Mouse (Mus musculus): ENCODE results near the gene Coa5. TPM values are rescaled to one million over a fixed set of nuclear protein-coding genes. Genes with fewer than 3 reads are reported as not detected.

Coa5 gene
- polyA plus RNA-seq, 1 experiment from 2014 or later: 54.0 TPM

GRCm38 (mm10) chr1:37467806-37468205 is 37.9 kb upstream of the Coa5 start:
- 84% methylated on average over 4 of the region's 4 CpGs for WGBS
- no peak overlapping the region for H3K9ac ChIP-seq
- no peaks in the 10 kb centered on the region for H3K36me3 ChIP-seq
- H3K27ac ChIP-seq (replicated peaks): no peak overlapping the region
- no peak overlapping the region for H3K4me3 ChIP-seq
- ATAC-seq (ENCODE audit: low read depth): no peak
- H3K27me3 ChIP-seq: no peaks in the 10 kb centered on the region
- no peaks in the 10 kb centered on the region for H3K4me1 ChIP-seq (replicated peaks)
- H3K4me2 ChIP-seq: no peak overlapping the region
- H3K9me3 ChIP-seq: no peaks in the 10 kb centered on the region

GRCm38 (mm10) chr1:37466322-37466995 is 36.6 kb upstream of the Coa5 start:
- H3K36me3 ChIP-seq: no peaks in the 10 kb centered on the region
- no peaks in the 10 kb centered on the region for H3K4me1 ChIP-seq (replicated peaks)
- no peaks in the 10 kb centered on the region for H3K27me3 ChIP-seq
- H3K9me3 ChIP-seq: no peaks in the 10 kb centered on the region
- H3K9ac ChIP-seq: no peak overlapping the region
- ATAC-seq (ENCODE audit: low read depth): no peak
- 87% methylated on average over 3 of the region's 3 CpGs for WGBS
- no peak overlapping the region for H3K4me2 ChIP-seq
- no peak overlapping the region for H3K4me3 ChIP-seq
- no peak overlapping the region for H3K27ac ChIP-seq (replicated peaks)

DNA sequence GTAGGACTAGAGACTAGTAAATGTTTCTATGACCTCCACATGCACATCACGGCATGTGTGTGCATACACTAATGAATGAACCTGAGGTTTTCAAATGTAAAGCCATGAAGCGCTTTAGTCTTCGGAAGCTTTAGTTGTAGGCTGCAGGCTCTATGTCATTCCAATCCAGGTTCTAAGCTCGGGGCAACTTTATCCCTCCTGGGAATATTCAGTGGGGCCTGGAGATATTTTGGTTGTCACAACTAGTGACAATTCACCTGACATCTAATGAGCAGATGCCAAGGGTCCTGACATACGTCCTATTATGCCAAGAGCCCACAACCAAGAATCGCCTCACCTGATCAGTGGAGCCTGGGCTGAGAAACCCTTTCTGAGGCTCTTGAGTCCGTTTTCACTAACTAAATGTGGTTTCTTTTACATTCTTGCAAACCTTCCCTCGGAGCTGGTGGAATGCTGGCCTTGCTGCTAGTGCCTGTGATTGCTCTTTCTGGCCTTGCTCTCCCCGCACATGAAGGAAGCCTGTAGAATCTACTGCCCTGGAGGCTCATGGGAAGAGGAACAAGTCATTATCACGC is 35.1 kb upstream of the Coa5 start:
- Histone ChIP-seq H3K4me3 (no peak overlapping the region), H3K36me3 (peaks cover 3% of the 10 kb centered on the region; the same call in 1 of the 2 replicates), H3K27me3 (no peaks in the 10 kb centered on the region), H3K9me3 (no peaks in the 10 kb centered on the region), H3K4me2 (no peak overlapping the region), H3K4me1 (replicated peaks) (no peaks in the 10 kb centered on the region), H3K27ac (replicated peaks) (no peak overlapping the region), H3K9ac (no peak overlapping the region)
- WGBS: 88% methylated on average over 10 of the region's 10 CpGs
- no peak for ATAC-seq (ENCODE audit: low read depth)

GRCm38 (mm10) chr1:37457546-37457945 is 27.6 kb upstream of the Coa5 start:
- Histone ChIP-seq H3K4me2 (no peak overlapping the region), H3K27me3 (no peaks in the 10 kb centered on the region), H3K27ac (replicated peaks) (no peak overlapping the region), H3K4me1 (replicated peaks) (no peaks in the 10 kb centered on the region), H3K4me3 (no peak overlapping the region), H3K36me3 (peaks cover 7% of the 10 kb centered on the region), H3K9me3 (no peaks in the 10 kb centered on the region), H3K9ac (no peak overlapping the region)
- ATAC-seq (ENCODE audit: low read depth): no peak
- WGBS: 89% methylated on average over 7 of the region's 7 CpGs

DNA sequence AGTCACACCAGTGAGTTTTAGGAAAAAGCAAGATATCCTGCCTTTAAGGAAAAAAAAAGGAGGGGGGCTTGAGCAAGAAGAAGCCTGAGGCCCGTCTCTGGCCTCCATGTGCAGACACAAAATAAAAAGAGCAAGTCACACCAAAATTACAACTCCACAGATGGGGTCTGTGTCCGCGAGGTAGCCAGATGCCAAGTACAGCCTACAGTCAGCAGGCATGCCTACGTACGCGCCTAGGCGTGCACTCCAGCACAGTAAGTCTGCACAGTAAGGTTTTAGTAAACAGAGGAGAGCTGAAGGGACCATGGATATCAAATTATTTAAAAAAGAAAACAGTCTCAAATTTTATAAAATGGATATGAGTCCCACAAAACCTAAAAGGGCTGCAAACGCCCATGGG is 21.4 kb upstream of the Coa5 start:
- 93% methylated on average over 8 of the region's 8 CpGs for WGBS
- Histone ChIP-seq H3K9ac (no peak overlapping the region), H3K4me1 (replicated peaks) (no peaks in the 10 kb centered on the region), H3K27ac (replicated peaks) (no peak overlapping the region), H3K4me3 (no peak overlapping the region), H3K36me3 (peaks cover 18% of the 10 kb centered on the region), H3K27me3 (no peaks in the 10 kb centered on the region), H3K4me2 (no peak overlapping the region), H3K9me3 (no peaks in the 10 kb centered on the region)
- ATAC-seq (ENCODE audit: low read depth): no peak

- no peak overlapping the region for H3K4me2 ChIP-seq
- ATAC-seq (ENCODE audit: low read depth): no peak
- no peaks in the 10 kb centered on the region for H3K9me3 ChIP-seq
- no peaks in the 10 kb centered on the region for H3K4me1 ChIP-seq (replicated peaks)
- H3K36me3 ChIP-seq: peaks cover 16% of the 10 kb centered on the region
- H3K4me3 ChIP-seq: no peak overlapping the region
- H3K27ac ChIP-seq (replicated peaks): no peak overlapping the region
- H3K9ac ChIP-seq: no peak overlapping the region
- 81% methylated on average over 10 of the region's 10 CpGs for WGBS
- H3K27me3 ChIP-seq: no peaks in the 10 kb centered on the region
These were observed 18.6 kb upstream of the Coa5 start for GRCm38 (mm10) chr1:37448361-37449095.

DNA sequence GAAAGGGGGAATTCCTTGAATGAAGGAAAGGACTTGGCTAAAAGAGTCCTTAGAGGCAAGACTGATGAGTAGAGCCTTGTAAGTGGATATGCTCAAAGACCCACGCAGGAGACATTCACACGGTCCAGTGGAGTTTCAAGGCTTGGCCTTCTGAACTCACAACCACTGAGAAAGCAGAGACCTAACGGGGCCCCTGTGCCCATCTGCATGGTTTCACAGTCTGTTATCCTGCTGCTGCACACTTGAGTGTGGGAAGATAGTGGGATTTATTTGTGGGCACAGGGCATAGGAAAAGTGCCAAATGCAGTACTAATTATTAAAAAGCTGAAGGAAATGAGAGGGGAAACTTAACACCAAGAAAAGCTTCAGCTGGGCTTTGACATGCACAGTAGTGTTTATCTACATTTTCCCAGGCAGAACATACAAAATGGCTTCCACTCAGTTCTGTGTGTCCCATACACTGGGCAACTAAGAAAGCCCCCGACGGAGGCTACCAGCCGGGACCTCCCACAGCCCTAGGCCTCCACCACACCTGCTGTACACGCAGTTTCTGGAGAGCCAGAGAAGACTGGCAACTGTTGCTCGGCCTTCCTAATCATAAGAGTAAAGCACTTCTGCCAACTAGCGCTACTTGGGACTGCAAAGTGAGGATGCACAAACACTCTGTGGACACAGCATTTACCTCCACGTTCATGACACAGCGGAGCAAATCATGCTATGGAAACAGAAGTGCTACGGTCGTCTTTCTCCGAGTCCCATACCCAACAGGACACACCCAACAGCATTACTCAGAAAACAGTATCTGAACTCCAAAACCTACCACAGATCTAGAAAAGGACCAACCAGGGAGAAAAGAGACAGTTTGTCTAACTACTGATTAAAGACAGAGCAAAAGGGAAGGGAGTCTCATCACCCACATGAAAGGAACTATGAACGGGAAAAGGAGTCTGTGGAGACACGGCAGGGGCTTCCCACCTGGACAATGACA is 13.2 kb upstream of the Coa5 start:
- H3K36me3 ChIP-seq: peaks cover 46% of the 10 kb centered on the region
- H3K4me1 ChIP-seq (replicated peaks): no peaks in the 10 kb centered on the region

DNA sequence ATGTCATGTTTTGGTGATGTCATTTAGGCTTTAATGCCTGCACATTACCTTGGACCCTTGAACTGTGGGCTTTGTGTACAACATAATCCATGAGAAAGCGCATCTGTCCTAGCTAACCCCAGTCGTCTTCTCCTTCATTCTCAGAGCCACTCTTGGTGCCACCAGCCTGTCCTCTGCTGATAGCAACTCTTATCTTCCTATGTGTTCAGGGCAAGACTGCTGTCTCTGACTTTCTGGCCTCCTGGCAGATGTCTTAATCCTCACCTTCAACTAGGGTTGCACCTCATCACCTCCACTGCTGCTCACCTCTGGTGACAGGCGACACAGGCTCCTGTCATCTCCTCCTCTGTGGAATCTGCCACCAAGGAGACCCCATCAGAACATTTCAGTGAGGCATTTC is 6.5 kb upstream of the Coa5 start:
- H3K36me3 ChIP-seq: peaks cover 84% of the 10 kb centered on the region
- H3K4me2 ChIP-seq: no peak overlapping the region
- peaks cover 18% of the 10 kb centered on the region for H3K4me1 ChIP-seq (replicated peaks)
- H3K9ac ChIP-seq: no peak overlapping the region
- H3K27me3 ChIP-seq: no peaks in the 10 kb centered on the region
- WGBS: 95% methylated on average over 3 of the region's 3 CpGs
- no peaks in the 10 kb centered on the region for H3K9me3 ChIP-seq
- H3K27ac ChIP-seq (replicated peaks): no peak overlapping the region
- ATAC-seq (ENCODE audit: low read depth): no peak
- H3K4me3 ChIP-seq: no peak overlapping the region

More for the DNA sequence above, 13.2 kb upstream of the Coa5 start:
- H3K27ac ChIP-seq (replicated peaks): no peak overlapping the region
- no peak overlapping the region for H3K4me2 ChIP-seq
- no peak for ATAC-seq (ENCODE audit: low read depth)
- no peak overlapping the region for H3K9ac ChIP-seq
- H3K27me3 ChIP-seq: no peaks in the 10 kb centered on the region
- no peak overlapping the region for H3K4me3 ChIP-seq
- WGBS: 92% methylated on average over 16 of the region's 16 CpGs
- no peaks in the 10 kb centered on the region for H3K9me3 ChIP-seq

- Histone ChIP-seq H3K27ac (replicated peaks) (peak overlapping the region; percentile 76), H3K9me3 (no peaks in the 10 kb centered on the region), H3K4me2 (peak overlapping the region; percentile 94), H3K27me3 (no peaks in the 10 kb centered on the region), H3K4me3 (peak overlapping the region; percentile 95), H3K4me1 (replicated peaks) (peaks cover 38% of the 10 kb centered on the region), H3K9ac (peak overlapping the region; percentile 90), H3K36me3 (peaks cover 54% of the 10 kb centered on the region)
- 2% methylated on average over 40 of the region's 40 CpGs for WGBS
- peak; percentile 33 for ATAC-seq (ENCODE audit: low read depth)
These were observed 466 bp upstream of the Coa5 start for GRCm38 (mm10) chr1:37430297-37430840.

DNA sequence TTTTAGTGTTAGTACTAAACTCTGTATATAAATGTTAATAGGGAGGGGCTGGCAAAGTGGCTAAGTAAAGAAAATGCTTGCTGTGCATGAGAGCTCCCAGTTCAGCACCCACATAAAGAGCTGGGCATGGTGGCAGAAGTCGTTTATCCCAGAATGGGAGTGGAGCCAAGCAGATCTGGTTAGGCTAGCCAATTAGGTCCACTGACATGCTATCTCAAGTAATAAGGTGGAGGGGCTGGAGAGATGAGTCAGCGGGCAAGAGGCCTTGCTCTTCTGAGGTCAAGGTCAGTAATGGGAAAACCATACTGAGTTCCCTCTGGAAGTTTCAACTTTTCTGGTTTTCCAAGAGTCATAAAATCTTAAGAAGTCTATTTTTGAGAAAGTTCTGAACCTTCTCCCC is 992 bp downstream of the Coa5 start:
- Histone ChIP-seq H3K36me3 (peaks cover 59% of the 10 kb centered on the region), H3K4me2 (peak overlapping the region; percentile 94), H3K4me3 (peak overlapping the region; percentile 95), H3K4me1 (replicated peaks) (peaks cover 38% of the 10 kb centered on the region), H3K9me3 (peaks cover 10% of the 10 kb centered on the region), H3K9ac (peak overlapping the region; percentile 90; the same call in 1 of the 2 replicates), H3K27ac (replicated peaks) (no peak overlapping the region), H3K27me3 (no peaks in the 10 kb centered on the region)
- no peak for ATAC-seq (ENCODE audit: low read depth)
- WGBS: 72% methylated on average over 2 of the region's 2 CpGs

- Histone ChIP-seq H3K36me3 (peaks cover 56% of the 10 kb centered on the region), H3K9me3 (peaks cover 14% of the 10 kb centered on the region), H3K4me2 (no peak overlapping the region), H3K9ac (no peak overlapping the region), H3K4me3 (no peak overlapping the region), H3K4me1 (replicated peaks) (peaks cover 29% of the 10 kb centered on the region), H3K27ac (replicated peaks) (no peak overlapping the region), H3K27me3 (no peaks in the 10 kb centered on the region)
- 94% methylated on average over 8 of the region's 8 CpGs for WGBS
- no peak for ATAC-seq (ENCODE audit: low read depth)
These were observed 2.6 kb downstream of the Coa5 start for GRCm38 (mm10) chr1:37427144-37427875.
